Mouse (Mus musculus): ENCODE data around the gene Gpc5.

The Gpc5 gene

GRCm38 (mm10) chr14:115869127-115869526 is 777.1 kb downstream of the Gpc5 start:
- DNase-seq = no peak

GRCm38 (mm10) chr14:115976062-115976461 is 884.0 kb downstream of the Gpc5 start:
- DNase-seq = no peak

GRCm38 (mm10) chr14:115979233-115979632 is 887.2 kb downstream of the Gpc5 start:
- no peak for DNase-seq

- DNase-seq = no peak
These were observed 898.7 kb downstream of the Gpc5 start for GRCm38 (mm10) chr14:115990764-115991163.

DNA sequence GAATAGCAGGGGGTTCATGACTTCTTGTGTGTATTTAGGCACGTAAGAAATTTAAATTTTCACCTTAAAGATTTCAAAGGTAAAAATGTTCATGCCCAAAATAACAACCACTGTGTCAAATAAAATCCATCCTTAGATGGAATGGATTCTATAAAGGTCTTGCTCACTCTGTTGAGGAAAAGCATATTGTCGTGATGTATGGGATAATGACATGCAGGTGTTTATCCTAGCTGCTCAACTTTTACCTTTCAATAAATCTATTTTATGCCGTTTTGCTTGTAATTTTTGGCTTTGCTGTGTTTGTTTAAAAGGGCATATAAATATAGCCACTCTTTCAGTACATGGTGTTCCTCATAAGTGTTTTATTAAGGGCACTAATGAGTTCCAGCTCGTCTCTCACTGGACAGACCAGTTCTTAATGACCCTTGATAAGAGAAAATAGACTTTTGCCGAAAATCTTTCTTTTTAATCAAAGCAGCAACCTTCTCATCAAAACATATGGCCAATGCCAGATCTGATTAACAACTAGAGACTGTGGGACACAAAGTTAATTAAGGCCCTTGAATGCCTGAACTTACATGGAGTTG is 901.6 kb downstream of the Gpc5 start:
- no peak for DNase-seq

DNA sequence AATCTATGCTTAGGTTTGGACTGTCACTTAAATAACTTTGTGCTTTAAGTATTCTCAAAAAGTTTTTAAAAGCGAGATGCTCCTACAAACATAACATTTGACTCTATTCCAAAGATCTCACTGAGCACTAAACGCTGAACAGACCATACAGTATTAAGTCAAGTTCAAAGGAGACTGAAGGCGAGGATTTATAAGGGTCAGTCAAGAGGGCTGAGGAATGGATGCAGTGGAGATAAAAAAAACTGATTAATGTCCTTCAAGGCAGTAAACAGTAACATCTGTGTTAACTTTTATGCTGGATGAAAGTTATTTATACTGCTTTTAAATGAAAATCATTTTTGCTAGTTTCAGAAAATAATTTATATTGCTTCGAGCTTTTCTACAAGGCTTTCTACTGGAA is 906.9 kb downstream of the Gpc5 start:
- DNase-seq = no peak

- DNase-seq = no peak
These were observed 995.0 kb downstream of the Gpc5 start for GRCm38 (mm10) chr14:116087010-116087409.

DNA sequence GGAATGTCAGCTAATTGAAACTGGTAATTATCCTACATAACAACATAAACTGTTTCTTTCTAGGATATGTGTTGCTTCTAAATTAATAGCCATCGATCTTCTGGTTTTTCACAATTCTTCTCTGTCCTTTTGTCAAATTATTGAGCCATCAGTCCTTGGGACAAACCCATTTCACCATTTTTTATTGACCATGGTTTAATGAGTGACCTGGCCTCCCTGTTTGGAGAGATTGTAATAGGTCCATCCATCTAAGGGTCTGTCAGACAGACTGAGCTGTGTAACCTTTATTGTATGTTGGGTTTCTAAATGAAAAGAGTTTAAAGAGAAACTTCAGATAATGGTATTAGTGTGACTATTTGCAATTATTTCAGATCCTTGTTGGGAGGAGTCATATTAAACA is 1035.9 kb downstream of the Gpc5 start:
- no peak for DNase-seq

- DNase-seq = no peak
These were observed 1045.3 kb downstream of the Gpc5 start for GRCm38 (mm10) chr14:116137330-116137729.

GRCm38 (mm10) chr14:116137772-116138171 is 1045.8 kb downstream of the Gpc5 start:
- no peak for DNase-seq

DNA sequence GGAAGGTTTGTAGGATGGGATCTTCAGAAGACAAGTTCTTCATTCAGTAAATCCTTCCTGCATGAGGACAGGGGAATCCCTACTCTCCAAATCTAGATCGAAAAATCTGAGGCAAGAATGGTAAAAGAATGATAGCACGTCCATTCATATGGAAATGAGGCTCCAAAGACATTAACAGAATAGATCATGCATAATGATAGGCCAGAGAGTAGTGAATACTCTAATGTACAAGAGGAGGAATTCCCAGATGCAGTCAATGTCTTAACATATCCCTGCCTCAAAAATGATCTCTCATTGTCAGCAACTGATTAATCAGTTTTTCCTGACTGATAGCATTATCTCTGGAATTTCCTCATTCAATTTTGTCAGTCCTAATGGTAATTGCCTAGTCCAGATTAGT is 1070.6 kb downstream of the Gpc5 start:
- DNase-seq = no peak

GRCm38 (mm10) chr14:116167401-116167800 is 1075.4 kb downstream of the Gpc5 start:
- DNase-seq = no peak

- no peak for DNase-seq
These were observed 1077.1 kb downstream of the Gpc5 start for GRCm38 (mm10) chr14:116169129-116169528.

GRCm38 (mm10) chr14:116186981-116187380 is 1095.0 kb downstream of the Gpc5 start:
- no peak for DNase-seq

DNA sequence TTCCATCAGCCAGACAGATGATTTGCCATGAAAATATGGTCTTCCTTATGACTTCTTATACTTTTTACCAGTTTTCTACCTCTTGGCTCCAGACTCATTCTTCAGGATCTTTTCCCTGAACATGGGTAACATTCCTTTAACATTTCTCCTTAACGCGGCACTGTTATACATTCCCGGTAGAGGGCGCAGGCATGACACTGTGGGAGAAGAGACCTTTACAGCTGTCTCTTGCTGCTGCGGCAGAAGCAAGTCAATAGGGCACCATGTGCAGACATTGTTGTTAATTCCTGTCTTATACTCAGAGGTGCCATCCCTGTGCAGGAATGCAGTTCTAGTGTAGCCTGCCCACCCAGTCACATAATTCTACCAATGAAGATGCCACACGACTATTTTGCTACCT is 1115.0 kb downstream of the Gpc5 start:
- no peak for DNase-seq

DNA sequence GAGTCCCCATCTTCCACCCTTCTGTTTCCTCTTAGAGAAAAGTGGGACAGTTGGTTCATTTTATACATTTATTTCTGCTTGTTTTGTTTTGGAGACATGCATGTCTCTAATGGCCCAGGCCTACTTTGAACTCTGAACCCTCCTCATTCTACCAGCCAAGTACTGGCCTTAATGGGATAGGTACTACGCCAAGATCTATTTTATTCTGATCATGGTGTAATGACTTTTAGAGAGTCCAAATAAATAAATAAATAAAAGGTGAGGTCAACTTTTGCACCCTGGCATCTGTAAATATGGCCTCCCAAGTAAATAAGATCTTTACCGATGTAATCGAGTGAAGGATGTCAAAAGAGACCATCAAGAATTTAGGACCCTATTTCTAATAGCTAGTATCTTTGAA is 1116.6 kb downstream of the Gpc5 start:
- no peak for DNase-seq

- DNase-seq = no peak
These were observed 1117.0 kb downstream of the Gpc5 start for GRCm38 (mm10) chr14:116209045-116209444.

DNA sequence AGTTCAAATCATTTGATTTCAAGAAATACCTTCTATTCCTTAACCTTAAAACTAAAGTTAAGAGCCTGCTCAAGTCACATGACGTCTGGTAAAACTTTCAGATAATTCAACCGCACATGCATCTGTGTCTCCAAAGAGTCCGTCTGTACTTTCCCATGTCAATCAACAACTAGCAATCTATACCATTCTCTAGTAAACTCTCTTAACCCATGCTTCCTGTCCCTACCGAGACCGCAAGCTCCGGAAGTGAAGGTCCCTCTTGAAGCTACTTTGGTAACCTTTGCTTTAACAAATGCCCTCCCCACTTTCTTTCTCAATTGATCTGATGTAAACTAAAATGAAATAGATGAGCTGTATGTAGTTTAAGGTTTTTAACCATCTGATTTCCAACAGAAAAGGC is 1118.3 kb downstream of the Gpc5 start:
- DNase-seq = no peak

DNA sequence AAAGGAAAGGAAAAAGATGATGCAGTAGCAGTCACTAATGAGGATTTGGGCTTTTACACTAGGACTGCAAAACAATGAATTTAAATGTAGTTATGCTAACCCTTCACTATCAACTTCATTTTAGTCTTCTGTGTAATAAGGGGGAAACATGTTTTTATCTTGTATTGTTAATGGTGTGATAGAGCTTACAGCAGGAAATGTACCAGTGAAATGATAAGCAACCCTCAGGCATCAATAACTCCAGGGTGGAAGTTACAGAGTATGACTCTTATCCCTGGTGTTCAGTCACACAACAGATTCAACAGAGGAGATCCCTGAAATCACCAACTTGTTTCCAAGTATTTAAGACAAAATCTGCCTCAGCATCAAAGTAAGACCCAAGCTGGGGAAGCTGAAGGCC is 1120.0 kb downstream of the Gpc5 start:
- no peak for DNase-seq

DNA sequence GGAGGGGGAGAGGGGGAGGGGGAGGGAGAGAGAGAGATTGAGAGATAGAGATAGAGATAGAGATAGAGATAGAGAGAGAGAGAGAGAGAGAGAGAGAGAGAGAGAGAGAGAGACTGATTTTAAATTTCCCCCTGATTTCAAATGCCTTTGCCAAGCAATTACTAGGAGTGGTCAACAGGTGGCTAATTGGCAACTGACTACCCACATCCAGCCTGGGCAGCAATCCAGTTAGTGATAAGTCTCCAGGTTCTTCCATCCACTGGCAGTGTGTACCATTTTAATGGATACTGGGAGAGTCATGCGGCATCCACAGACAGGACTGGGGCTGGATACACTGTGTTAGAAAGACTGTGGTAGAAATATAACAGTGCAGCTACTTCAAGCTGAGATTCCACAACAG is 1166.1 kb downstream of the Gpc5 start:
- no peak for DNase-seq

- DNase-seq = no peak
These were observed 1216.5 kb downstream of the Gpc5 start for GRCm38 (mm10) chr14:116308541-116308940.

- DNase-seq = no peak
These were observed 1225.5 kb downstream of the Gpc5 start for GRCm38 (mm10) chr14:116317491-116317890.

- DNase-seq = no peak
These were observed 1244.2 kb downstream of the Gpc5 start for GRCm38 (mm10) chr14:116336182-116336581.

GRCm38 (mm10) chr14:116338395-116338794 is 1246.4 kb downstream of the Gpc5 start:
- no peak for DNase-seq

DNA sequence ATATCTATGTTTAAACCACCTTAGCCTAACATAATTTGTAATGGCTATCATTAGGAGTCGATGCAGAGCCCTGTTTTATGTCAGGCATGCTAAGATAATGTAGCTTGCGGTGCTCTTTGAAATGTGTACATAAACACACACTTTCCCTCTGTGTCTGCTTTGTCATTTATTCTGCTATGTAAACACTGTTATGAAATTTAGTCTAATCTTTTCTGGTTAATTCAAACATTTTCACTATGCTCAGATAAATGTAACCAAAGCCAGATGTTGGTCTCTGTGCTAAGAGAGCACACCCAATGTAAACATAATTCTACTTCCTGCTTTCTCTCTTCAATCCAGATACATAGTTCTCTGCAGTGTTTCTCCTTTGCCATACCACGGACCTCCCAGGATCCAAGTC is 1256.5 kb downstream of the Gpc5 start:
- no peak for DNase-seq

- DNase-seq = no peak
These were observed 1292.6 kb downstream of the Gpc5 start for GRCm38 (mm10) chr14:116384602-116385001.
